Mouse (Mus musculus) right cerebral cortex, adult 18-20 months (tissue): ENCODE data around the gene Gm5617.
"Not testable (repeated sequence)": the region's sequence is repeated elsewhere in the genome, so short reads cannot be mapped to it uniquely, and the experiment has no call there.

Experiments
- DNase-seq: peaks from one replicate; pipeline ENCODE4 v3.0.0; 2022; ENCODE audit warnings: mixed read lengths

Gene Gm5617

DNA sequence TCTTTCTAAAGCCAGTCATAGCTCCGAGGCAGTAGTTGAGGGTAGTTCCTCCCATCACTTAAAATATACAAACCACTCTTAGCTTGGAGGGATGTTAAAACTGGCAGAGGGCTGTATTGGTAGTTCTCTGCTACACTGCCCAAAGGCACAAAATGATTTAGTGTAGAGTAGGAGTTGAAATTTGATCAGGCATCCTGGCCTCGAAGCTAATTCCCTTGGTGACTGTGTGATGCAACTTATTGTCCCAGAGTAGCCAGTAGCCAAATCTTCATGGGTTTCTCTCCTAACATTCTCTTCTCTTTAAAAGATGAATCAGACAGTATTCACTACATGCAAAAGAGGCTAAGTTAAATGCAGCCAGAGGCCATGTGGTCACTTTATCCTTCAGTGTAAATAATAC is 7.8 kb downstream of the Gm5617 start:
- DNase-seq, result no peak

DNA sequence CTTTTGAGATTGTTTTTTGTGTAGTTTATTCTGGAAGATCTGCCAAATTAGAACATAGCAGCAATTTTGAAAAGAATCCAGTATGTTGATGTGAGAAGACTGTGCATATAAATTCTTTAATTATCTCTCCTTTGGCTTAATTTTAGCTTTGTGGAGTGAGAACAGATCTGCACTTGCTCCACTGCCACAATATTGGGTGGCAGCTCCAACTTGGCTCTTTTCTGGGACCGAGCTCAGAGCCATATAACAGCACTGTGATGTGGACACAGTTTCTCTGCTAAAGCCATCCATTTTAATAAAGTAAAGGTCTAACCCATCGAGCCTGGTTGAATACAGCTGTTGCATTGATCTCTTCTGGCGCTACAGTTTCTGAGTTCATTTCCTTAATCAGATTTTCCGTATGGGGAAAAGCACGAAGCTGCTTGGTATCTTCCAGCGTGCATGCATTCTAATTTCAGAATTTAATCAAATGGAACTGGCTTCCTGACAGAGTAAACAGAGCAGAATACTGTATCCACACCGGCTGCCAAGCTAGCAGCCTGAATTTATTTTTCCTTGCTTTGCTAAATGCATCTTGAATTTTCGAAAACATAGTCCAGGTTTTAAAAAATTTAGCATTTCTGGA is 9.6 kb downstream of the Gm5617 start:
- peak; percentile 7 for DNase-seq

DNA sequence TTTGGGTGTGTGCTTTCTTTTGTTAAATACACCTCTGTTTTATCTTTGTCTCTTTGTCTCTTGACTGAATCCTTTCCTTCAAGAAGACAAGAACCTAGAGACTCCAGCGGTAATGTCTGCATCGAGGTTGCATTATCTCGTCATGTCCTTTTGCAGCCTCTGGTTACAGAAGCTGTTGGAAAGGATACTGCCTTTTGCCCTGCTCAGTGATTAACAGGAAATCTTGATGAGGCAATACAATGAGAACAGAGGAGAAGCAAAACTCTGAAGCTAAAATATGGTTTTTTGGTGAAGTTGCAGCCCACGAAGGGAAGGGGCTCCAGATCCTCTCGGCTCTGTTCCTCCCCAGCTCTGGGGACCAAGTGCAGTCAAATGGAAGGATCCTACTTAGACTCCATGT is 14.9 kb downstream of the Gm5617 start:
- no peak for DNase-seq

DNA sequence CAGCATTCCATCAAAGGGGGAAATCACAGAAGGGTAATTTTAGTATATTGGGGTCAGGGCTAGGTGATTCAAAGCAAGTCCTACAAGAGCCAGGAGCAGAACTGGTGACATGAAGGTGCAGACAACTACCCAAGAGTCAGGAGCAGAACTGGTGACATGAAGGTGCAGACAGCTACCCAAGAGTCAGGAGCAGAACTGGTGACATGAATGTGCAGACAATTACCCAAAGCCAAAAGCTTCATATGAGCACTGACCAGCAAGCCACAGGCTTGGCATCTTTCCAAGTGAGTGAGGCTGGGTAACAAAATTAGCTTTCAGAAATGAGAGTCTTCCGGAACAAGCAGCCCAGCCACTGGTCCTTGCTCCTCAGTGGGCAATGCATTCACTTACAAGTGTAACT is 20.1 kb downstream of the Gm5617 start:
- no peak for DNase-seq

- no peak for DNase-seq
Observed at GRCm38 (mm10) chr9:48516615-48517371, 21.6 kb downstream of the Gm5617 start.

DNA sequence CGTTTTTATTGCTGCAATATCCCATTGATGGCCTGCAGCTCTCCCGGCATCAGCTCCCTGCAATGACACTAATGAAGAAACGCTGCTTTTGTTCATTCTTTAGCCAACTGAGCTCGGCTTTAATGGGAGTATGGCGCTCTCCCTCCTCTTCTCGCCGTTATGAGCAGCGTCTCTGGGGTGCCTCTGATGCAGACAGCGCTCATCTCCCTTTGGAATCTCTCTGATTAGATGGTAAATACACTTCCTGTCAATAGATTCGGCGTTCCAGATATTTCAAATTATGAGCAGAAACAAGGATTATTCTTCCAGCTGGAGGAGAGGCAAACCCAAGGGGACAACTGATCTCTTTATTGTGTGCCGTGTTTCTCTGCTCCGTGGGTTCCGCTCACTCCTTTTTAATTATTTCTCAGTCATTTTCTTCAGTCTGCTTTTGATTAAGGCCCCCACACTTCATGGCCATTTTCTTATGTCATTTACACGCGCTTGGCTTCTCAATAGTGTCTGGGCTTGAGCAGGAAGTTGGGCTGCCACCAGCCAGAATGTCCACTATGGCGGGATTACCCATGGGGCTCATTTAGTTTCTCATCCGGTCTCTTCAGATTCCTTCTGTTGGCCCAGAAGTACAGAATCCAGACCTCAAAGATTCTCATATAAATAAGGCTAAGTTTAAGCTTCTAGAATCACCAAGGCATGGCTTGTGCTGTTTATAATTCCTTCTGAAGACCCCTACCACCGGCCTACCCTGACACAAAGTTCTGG is 22.3 kb downstream of the Gm5617 start:
- DNase-seq, result no peak

DNA sequence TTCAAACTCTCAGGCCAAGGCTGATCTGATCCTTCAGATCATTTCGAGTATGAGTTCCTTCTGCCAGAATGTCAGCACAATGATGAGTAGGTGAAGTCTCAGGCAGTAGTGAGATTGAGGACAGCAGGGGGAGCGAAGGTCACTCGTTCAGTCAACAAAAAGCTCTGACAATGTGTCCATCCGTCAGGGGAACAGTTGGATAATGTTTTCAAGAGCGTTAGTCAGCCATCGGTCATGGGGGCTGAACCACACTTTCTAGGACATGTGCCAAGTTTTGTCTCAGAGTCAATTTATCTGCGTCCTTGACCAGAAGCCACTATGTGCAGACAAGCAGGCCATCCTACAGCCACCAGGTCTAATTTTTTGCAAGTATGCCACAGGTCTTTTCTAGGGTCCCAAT is 25.2 kb downstream of the Gm5617 start:
- DNase-seq, result not testable (repeated sequence)

- no peak for DNase-seq
Observed at GRCm38 (mm10) chr9:48525566-48525965, 30.3 kb downstream of the Gm5617 start.

- DNase-seq, result no peak
Observed at GRCm38 (mm10) chr9:48526520-48526919, 31.3 kb downstream of the Gm5617 start.

- DNase-seq, result peak; percentile 8
Observed at GRCm38 (mm10) chr9:48531294-48531693, 36.1 kb downstream of the Gm5617 start.

DNA sequence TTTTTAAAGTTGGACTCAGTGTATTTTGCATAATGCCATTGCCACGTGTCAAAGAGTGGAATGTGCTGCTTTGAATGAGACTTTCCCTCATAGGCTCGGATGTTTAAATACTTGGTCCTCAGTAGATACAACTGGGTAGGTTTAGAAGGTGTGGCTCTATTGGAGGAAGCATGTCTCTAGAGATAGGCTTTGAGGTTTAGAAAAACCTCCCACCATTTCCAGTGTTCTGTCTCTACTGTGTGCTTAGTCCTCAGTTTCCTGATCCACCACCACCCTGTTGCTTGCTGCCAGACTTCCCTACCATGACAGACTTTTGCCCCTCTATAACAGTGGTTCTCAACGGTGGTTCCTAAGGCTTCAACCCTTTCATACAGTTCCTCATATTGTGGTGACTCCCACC is 37.0 kb downstream of the Gm5617 start:
- no peak for DNase-seq

- DNase-seq, result no peak
Observed at GRCm38 (mm10) chr9:48532730-48533129, 37.5 kb downstream of the Gm5617 start.

GRCm38 (mm10) chr9:48536414-48536813 is 41.2 kb downstream of the Gm5617 start:
- DNase-seq, result no peak

DNA sequence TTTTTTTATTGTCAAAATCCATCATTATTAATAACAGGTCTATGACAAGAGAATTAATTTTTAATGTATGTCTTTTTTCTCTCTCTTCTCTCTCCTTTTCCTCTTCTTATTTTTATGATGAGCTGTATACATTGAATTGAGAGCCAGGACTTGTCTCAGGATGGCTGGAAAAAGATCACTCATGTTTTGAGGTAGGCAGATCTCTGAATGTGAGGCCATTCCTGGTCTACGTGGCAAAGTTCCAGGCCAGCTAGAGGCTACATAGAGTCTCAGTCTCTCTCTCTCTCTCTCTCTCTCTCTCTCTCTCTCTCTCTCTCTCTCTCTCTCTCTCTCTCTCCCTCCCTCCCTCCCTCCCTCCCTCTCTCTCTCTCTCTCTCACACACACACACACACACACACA is 42.4 kb downstream of the Gm5617 start:
- not testable (repeated sequence) for DNase-seq

GRCm38 (mm10) chr9:48538044-48538645 is 42.9 kb downstream of the Gm5617 start:
- DNase-seq, result no peak

DNA sequence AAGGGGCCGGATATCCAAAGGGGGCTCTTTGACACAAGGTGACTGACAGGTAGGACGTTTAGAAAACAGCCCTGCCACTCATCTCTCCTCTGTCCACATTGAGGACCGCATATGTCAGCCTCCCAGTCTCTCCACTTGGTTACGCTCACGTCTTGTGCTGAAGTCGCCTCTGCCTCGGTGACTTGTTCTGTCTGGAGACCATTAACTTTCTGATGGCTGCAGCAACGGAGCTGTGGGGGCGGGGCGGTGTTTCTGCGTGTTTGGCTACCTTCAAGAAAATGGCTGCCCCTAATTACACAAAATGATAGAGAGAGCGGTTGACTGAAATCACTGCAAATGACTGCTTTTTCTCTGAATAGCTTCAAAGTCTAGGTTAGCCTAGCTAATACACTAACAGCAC is 43.4 kb downstream of the Gm5617 start:
- peak; percentile 3 for DNase-seq
